Mouse (Mus musculus) E14TG2a.4 (cell line): ENCODE results near the gene Il21r.

Experiments used
- CTCF ChIP-seq: conservative IDR thresholded peaks from 2 replicates; pipeline ENCODE4 v1.5.1; 2014; ENCODE audit warnings: low read length
- NANOG ChIP-seq: IDR thresholded peaks from 2 replicates; pipeline ENCODE4 v1.6.1; 2014; ENCODE audit warnings: borderline replicate concordance, low read length, mixed read lengths
- POU5F1 ChIP-seq: IDR thresholded peaks from 2 replicates; pipeline ENCODE4 v1.6.1; 2014; ENCODE audit warnings: low read length, borderline replicate concordance

- TF ChIP-seq CTCF (no peak), NANOG (no peak), POU5F1 (no peak)
Measured at GRCm38 (mm10) chr7:125565516-125566285, 37.5 kb upstream of the Il21r start.
